Mouse (Mus musculus) embryonic facial prominence, embryonic 15.5 days (tissue): ENCODE data around the gene Slc2a2. TPM values are rescaled to one million over a fixed set of nuclear protein-coding genes. Genes with fewer than 3 reads are reported as not detected.
A peak's percentile ranks its signal among the peaks of the same experiment; 100 is the strongest.
"Not testable (repeated sequence)": the region's sequence is repeated elsewhere in the genome, so short reads cannot be mapped to it uniquely, and the experiment has no call there.

Source experiments
- ATAC-seq: fragments of 200-750 bp; cut with Nextera tagmentation; 2 replicates; pipeline ENCODE4 v1.8.0; 2017; ENCODE audit warnings: low read depth, moderate TSS enrichment; ENCODE audit not compliant: insufficient number of reproducible peaks, low FRiP score, low TSS enrichment
- H3K27ac ChIP-seq: fragments of 300-500 bp; sonication (generic); replicated peaks from 2 replicates; pipeline ENCODE4 v1.5.1; 2015; ENCODE audit warnings: mild to moderate bottlenecking, inconsistent platforms
- H3K27me3 ChIP-seq: fragments of 300-500 bp; sonication (generic); 2 replicates; pipeline ENCODE4 v1.6.1; 2015; ENCODE audit warnings: inconsistent platforms
- H3K36me3 ChIP-seq: fragments of 300-500 bp; sonication (generic); 2 replicates; pipeline ENCODE4 v1.6.1; 2015; ENCODE audit warnings: mild to moderate bottlenecking, inconsistent platforms
- H3K4me1 ChIP-seq: fragments of 300-500 bp; sonication (generic); 2 replicates; pipeline ENCODE4 v1.6.1; 2015; ENCODE audit warnings: inconsistent platforms
- H3K4me2 ChIP-seq: fragments of 300-500 bp; sonication (generic); replicated peaks from 2 replicates; pipeline ENCODE4 v1.6.1; 2015; ENCODE audit warnings: mild to moderate bottlenecking, inconsistent platforms
- H3K4me3 ChIP-seq: fragments of 300-500 bp; sonication (generic); replicated peaks from 2 replicates; pipeline ENCODE4 v1.5.1; 2015; ENCODE audit warnings: mild to moderate bottlenecking, inconsistent platforms
- H3K9ac ChIP-seq: fragments of 300-500 bp; sonication (generic); 2 replicates; pipeline ENCODE4 v1.6.1; 2015; ENCODE audit warnings: inconsistent platforms
- H3K9me3 ChIP-seq: fragments of 300-500 bp; sonication (generic); replicated peaks from 2 replicates; pipeline ENCODE4 v1.6.1; 2016; ENCODE audit warnings: inconsistent platforms
- WGBS: fragments of 180-500 bp; shearing (Covaris S2); methylation state at CpG from one replicate; pipeline ENCODE4 v1.1.7; 2015; 5-methylcytosine and 5-hydroxymethylcytosine counted together
- polyA plus RNA-seq: library from polyadenylated mRNA; unstranded; fragments of >200 nt; fragmentation: Nextera tagmentation; extraction: Ambion mirVana; gene quantifications from 2 replicates; pipeline ENCODE4 v1.2.1, GENCODE M21; 2015

Gene Slc2a2
- polyA plus RNA-seq, 1 experiment from 2014 or later, result 0.07 TPM

- no peaks in the 10 kb centered on the region for H3K4me1 ChIP-seq
- 67% methylated on average over 2 of the region's 2 CpGs for WGBS
- no peak overlapping the region for H3K4me2 ChIP-seq
- no peaks in the 10 kb centered on the region for H3K9me3 ChIP-seq
- no peak overlapping the region for H3K9ac ChIP-seq
- H3K36me3 ChIP-seq, result no peaks in the 10 kb centered on the region
- no peak overlapping the region for H3K27ac ChIP-seq
- H3K4me3 ChIP-seq, result no peak overlapping the region
- ATAC-seq, result no peak
- H3K27me3 ChIP-seq, result no peaks in the 10 kb centered on the region
These were observed 37.0 kb downstream of the Slc2a2 start for GRCm38 (mm10) chr3:28734712-28735111.

GRCm38 (mm10) chr3:28736981-28737380, 39.3 kb downstream of the Slc2a2 start:
- Histone ChIP-seq H3K4me2 (no peak overlapping the region), H3K4me3 (no peak overlapping the region), H3K9me3 (no peaks in the 10 kb centered on the region), H3K36me3 (no peaks in the 10 kb centered on the region), H3K27me3 (no peaks in the 10 kb centered on the region), H3K4me1 (no peaks in the 10 kb centered on the region), H3K27ac (no peak overlapping the region), H3K9ac (no peak overlapping the region)
- WGBS, result 36% methylated on average over 2 of the region's 2 CpGs
- no peak for ATAC-seq

- Histone ChIP-seq H3K4me2 (no peak overlapping the region), H3K27me3 (no peaks in the 10 kb centered on the region), H3K27ac (no peak overlapping the region), H3K36me3 (no peaks in the 10 kb centered on the region), H3K4me3 (no peak overlapping the region), H3K9me3 (no peaks in the 10 kb centered on the region), H3K4me1 (no peaks in the 10 kb centered on the region), H3K9ac (no peak overlapping the region)
- ATAC-seq, result no peak
- 35% methylated on average over 6 of the region's 6 CpGs for WGBS
These were observed 42.6 kb downstream of the Slc2a2 start for GRCm38 (mm10) chr3:28740353-28740752.

- 42% methylated on average over 8 of the region's 8 CpGs for WGBS
- H3K36me3 ChIP-seq, result no peaks in the 10 kb centered on the region
- no peak overlapping the region for H3K9ac ChIP-seq
- no peaks in the 10 kb centered on the region for H3K4me1 ChIP-seq
- no peaks in the 10 kb centered on the region for H3K9me3 ChIP-seq
- H3K4me3 ChIP-seq, result no peak overlapping the region
- no peak for ATAC-seq
- no peak overlapping the region for H3K4me2 ChIP-seq
- H3K27me3 ChIP-seq, result no peaks in the 10 kb centered on the region
- no peak overlapping the region for H3K27ac ChIP-seq
These were observed 45.5 kb downstream of the Slc2a2 start for GRCm38 (mm10) chr3:28743251-28743650.

GRCm38 (mm10) chr3:28745835-28746483, 48.3 kb downstream of the Slc2a2 start:
- Histone ChIP-seq H3K4me3 (no peak overlapping the region), H3K27ac (no peak overlapping the region), H3K9me3 (no peaks in the 10 kb centered on the region), H3K36me3 (no peaks in the 10 kb centered on the region), H3K4me2 (no peak overlapping the region), H3K27me3 (no peaks in the 10 kb centered on the region), H3K4me1 (no peaks in the 10 kb centered on the region), H3K9ac (no peak overlapping the region)
- WGBS, result 29% methylated on average over 7 of the region's 7 CpGs
- ATAC-seq, result peak; percentile 54; the same call in 1 of the 2 replicates

GRCm38 (mm10) chr3:28748151-28748550, 50.4 kb downstream of the Slc2a2 start:
- Histone ChIP-seq H3K9ac (no peak overlapping the region), H3K9me3 (no peaks in the 10 kb centered on the region), H3K27me3 (no peaks in the 10 kb centered on the region), H3K4me2 (no peak overlapping the region), H3K4me1 (no peaks in the 10 kb centered on the region), H3K4me3 (no peak overlapping the region), H3K27ac (no peak overlapping the region), H3K36me3 (no peaks in the 10 kb centered on the region)
- 93% methylated on average over 3 of the region's 3 CpGs for WGBS
- no peak for ATAC-seq

- Histone ChIP-seq H3K27me3 (no peaks in the 10 kb centered on the region), H3K9me3 (no peaks in the 10 kb centered on the region), H3K4me1 (no peaks in the 10 kb centered on the region), H3K27ac (no peak overlapping the region), H3K4me2 (no peak overlapping the region), H3K36me3 (no peaks in the 10 kb centered on the region), H3K9ac (no peak overlapping the region), H3K4me3 (no peak overlapping the region)
- ATAC-seq, result no peak
These were observed 51.3 kb downstream of the Slc2a2 start for GRCm38 (mm10) chr3:28748956-28749355.

GRCm38 (mm10) chr3:28755477-28755876, 57.8 kb downstream of the Slc2a2 start:
- H3K27me3 ChIP-seq, result no peaks in the 10 kb centered on the region
- H3K27ac ChIP-seq, result no peak overlapping the region
- no peaks in the 10 kb centered on the region for H3K9me3 ChIP-seq
- WGBS, result 57% methylated on average over 7 of the region's 7 CpGs
- no peaks in the 10 kb centered on the region for H3K4me1 ChIP-seq
- no peak for ATAC-seq
- no peak overlapping the region for H3K4me2 ChIP-seq
- no peaks in the 10 kb centered on the region for H3K36me3 ChIP-seq
- no peak overlapping the region for H3K9ac ChIP-seq
- no peak overlapping the region for H3K4me3 ChIP-seq

- Histone ChIP-seq H3K27ac (no peak overlapping the region), H3K36me3 (no peaks in the 10 kb centered on the region), H3K27me3 (no peaks in the 10 kb centered on the region), H3K9me3 (no peaks in the 10 kb centered on the region), H3K9ac (no peak overlapping the region), H3K4me2 (no peak overlapping the region), H3K4me3 (no peak overlapping the region), H3K4me1 (no peaks in the 10 kb centered on the region)
- ATAC-seq, result no peak
- WGBS, result 57% methylated on average over 8 of the region's 8 CpGs
These were observed 63.6 kb downstream of the Slc2a2 start for GRCm38 (mm10) chr3:28761225-28761789.

GRCm38 (mm10) chr3:28766935-28767334, 69.2 kb downstream of the Slc2a2 start:
- no peak overlapping the region for H3K4me2 ChIP-seq
- ATAC-seq, result no peak
- no peaks in the 10 kb centered on the region for H3K4me1 ChIP-seq
- WGBS, result 84% methylated on average over 4 of the region's 4 CpGs
- H3K36me3 ChIP-seq, result no peaks in the 10 kb centered on the region
- H3K27ac ChIP-seq, result no peak overlapping the region
- H3K9ac ChIP-seq, result no peak overlapping the region
- no peaks in the 10 kb centered on the region for H3K9me3 ChIP-seq
- H3K4me3 ChIP-seq, result no peak overlapping the region
- no peaks in the 10 kb centered on the region for H3K27me3 ChIP-seq

GRCm38 (mm10) chr3:28768222-28768621, 70.5 kb downstream of the Slc2a2 start:
- H3K27ac ChIP-seq, result no peak overlapping the region
- H3K9ac ChIP-seq, result no peak overlapping the region
- H3K27me3 ChIP-seq, result no peaks in the 10 kb centered on the region
- no peaks in the 10 kb centered on the region for H3K4me1 ChIP-seq
- H3K36me3 ChIP-seq, result no peaks in the 10 kb centered on the region
- H3K4me3 ChIP-seq, result no peak overlapping the region
- WGBS, result 64% methylated on average over 3 of the region's 3 CpGs
- no peaks in the 10 kb centered on the region for H3K9me3 ChIP-seq
- no peak for ATAC-seq
- H3K4me2 ChIP-seq, result no peak overlapping the region

GRCm38 (mm10) chr3:28772919-28773318, 75.2 kb downstream of the Slc2a2 start:
- 64% methylated on average over 4 of the region's 4 CpGs for WGBS

More at GRCm38 (mm10) chr3:28772919-28773318, 75.2 kb downstream of the Slc2a2 start:
- not testable (repeated sequence) for H3K27me3 ChIP-seq, H3K4me3 ChIP-seq, H3K9me3 ChIP-seq, H3K27ac ChIP-seq, ATAC-seq, H3K36me3 ChIP-seq, H3K9ac ChIP-seq, H3K4me2 ChIP-seq, H3K4me1 ChIP-seq
